Mouse (Mus musculus) midbrain, embryonic 15.5 days (tissue): Measurements from ENCODE around the gene Tmem11. TPM values are rescaled to one million over a fixed set of nuclear protein-coding genes. Genes with fewer than 3 reads are reported as not detected.

Experiments
- polyA plus RNA-seq: library from polyadenylated mRNA; unstranded; fragments of >200 nt; fragmentation: Nextera tagmentation; extraction: Ambion mirVana; gene quantifications from 2 replicates; pipeline ENCODE4 v1.2.1, GENCODE M21; 2015

The Tmem11 gene
- polyA plus RNA-seq, 1 experiment from 2014 or later, result 58.4 TPM

Other genes with a start within 250 kb of the Tmem11 start
- gene Llgl1, start 179.5 kb downstream of the Tmem11 start, polyA plus RNA-seq, result 53.0 and 57.9 TPM in 2 replicates
- gene Flii, start 152.0 kb downstream of the Tmem11 start, polyA plus RNA-seq, result 81.5 and 83.4 TPM in 2 replicates
- 23.8 and 25.4 TPM in 2 replicates for gene Mief2, start 150.9 kb downstream of the Tmem11 start, polyA plus RNA-seq
- gene Top3a, start 101.9 kb downstream of the Tmem11 start, polyA plus RNA-seq, result 8.2 and 9.4 TPM in 2 replicates
- 6.9 and 7.1 TPM in 2 replicates for gene Smcr8, start 101.7 kb downstream of the Tmem11 start, polyA plus RNA-seq
- gene Shmt1, start 67.6 kb downstream of the Tmem11 start, polyA plus RNA-seq, result 7.0 and 8.6 TPM in 2 replicates
- 32.2 and 32.7 TPM in 2 replicates for gene Dhrs7b, start 48.6 kb downstream of the Tmem11 start, polyA plus RNA-seq
- gene Natd1, start 35.5 kb upstream of the Tmem11 start, polyA plus RNA-seq, result 31.6 and 39.2 TPM in 2 replicates
- 32.0 and 34.0 TPM in 2 replicates for gene Map2k3, start 52.8 kb upstream of the Tmem11 start, polyA plus RNA-seq
- gene Kcnj12, start 143.3 kb upstream of the Tmem11 start, polyA plus RNA-seq, result 4.6 and 4.7 TPM in 2 replicates
- gene Tnfrsf13b, start 247.5 kb upstream of the Tmem11 start, polyA plus RNA-seq, result 0.57 and 1.1 TPM in 2 replicates